Mouse (Mus musculus) gastrocnemius, adult 8-10 months (tissue): ENCODE data around the gene Cyp26c1. TPM values are rescaled to one million over a fixed set of nuclear protein-coding genes. Genes with fewer than 3 reads are reported as not detected.
A peak's percentile ranks its signal among the peaks of the same experiment; 100 is the strongest.

Source experiments
- DNase-seq, 2 experiments: peaks; one replicate each; pipeline ENCODE4 v3.0.0; 2022; ENCODE audit warnings: low spot score in 2 of 2
- total RNA-seq, 4 experiments: library from RNA; stranded (reverse); gene quantifications; 2 replicates each; pipeline ENCODE4 v1.2.4; 2022

Gene Cyp26c1
- total RNA-seq, 4 experiments from 2014 or later = not detected

- DNase-seq = no peak
These were observed 13.1 kb downstream of the Cyp26c1 start for GRCm38 (mm10) chr19:37698273-37699160.

- DNase-seq = no peak
These were observed 14.3 kb downstream of the Cyp26c1 start for GRCm38 (mm10) chr19:37699711-37700110.

- no peak for DNase-seq
These were observed 17.1 kb downstream of the Cyp26c1 start for GRCm38 (mm10) chr19:37702377-37703076.

- DNase-seq = peak in 1 of 2 experiments; percentile 28
These were observed 18.6 kb downstream of the Cyp26c1 start for GRCm38 (mm10) chr19:37703902-37704509.

GRCm38 (mm10) chr19:37705722-37706121, 20.3 kb downstream of the Cyp26c1 start:
- no peak for DNase-seq

- DNase-seq = no peak
These were observed 29.3 kb downstream of the Cyp26c1 start for GRCm38 (mm10) chr19:37714681-37715080.

- no peak for DNase-seq
These were observed 30.6 kb downstream of the Cyp26c1 start for GRCm38 (mm10) chr19:37715980-37716379.

- DNase-seq = no peak
These were observed 31.3 kb downstream of the Cyp26c1 start for GRCm38 (mm10) chr19:37716524-37717175.

GRCm38 (mm10) chr19:37719166-37719565, 33.8 kb downstream of the Cyp26c1 start:
- DNase-seq = no peak

GRCm38 (mm10) chr19:37724591-37724990, 39.2 kb downstream of the Cyp26c1 start:
- DNase-seq = no peak

- no peak for DNase-seq
These were observed 41.2 kb downstream of the Cyp26c1 start for GRCm38 (mm10) chr19:37726585-37726984.

GRCm38 (mm10) chr19:37727366-37727765, 42.0 kb downstream of the Cyp26c1 start:
- no peak for DNase-seq

GRCm38 (mm10) chr19:37735426-37735825, 50.0 kb downstream of the Cyp26c1 start:
- DNase-seq = no peak

- no peak for DNase-seq
These were observed 53.2 kb downstream of the Cyp26c1 start for GRCm38 (mm10) chr19:37738575-37738974.

- no peak for DNase-seq
These were observed 54.7 kb downstream of the Cyp26c1 start for GRCm38 (mm10) chr19:37740043-37740442.

Other genes starting within 250 kb of the Cyp26c1 start
- 10 to 100 TPM; 53.9 to 59.3 (median 55.6) TPM for gene Exoc6, start 135.2 kb upstream of the Cyp26c1 start, total RNA-seq
- under 1 TPM in 3 of 4 experiments, not detected in 1; 0.21 to 0.51 (median 0.27) TPM for gene Cyp26a1, start 12.2 kb downstream of the Cyp26c1 start, total RNA-seq